Mouse (Mus musculus) C2C12 (cell line): ENCODE data around the gene Nsmce3. TPM values are rescaled to one million over a fixed set of nuclear protein-coding genes. Genes with fewer than 3 reads are reported as not detected.

Experiments used
- H3K27me3 ChIP-seq: one replicate; pipeline ENCODE4 v1.6.1; 2011; ENCODE audit not compliant: control insufficient read depth, insufficient read depth, insufficient read length
- H3K36me3 ChIP-seq: one replicate; pipeline ENCODE4 v1.6.1; 2011; ENCODE audit not compliant: control insufficient read depth, insufficient read depth
- H3K4me3 ChIP-seq: one replicate; pipeline ENCODE4 v1.5.1; 2011; ENCODE audit warnings: mild to moderate bottlenecking, control low read depth; ENCODE audit not compliant: poor library complexity, insufficient read depth, severe bottlenecking
- H3K79me2 ChIP-seq: one replicate; pipeline ENCODE4 v1.6.1; 2011; ENCODE audit not compliant: control insufficient read depth, insufficient read depth
- H3K79me3 ChIP-seq: one replicate; pipeline ENCODE4 v1.6.1; 2011; ENCODE audit warnings: low read depth, control low read depth
- H3ac ChIP-seq: one replicate; pipeline ENCODE3; 2011; ENCODE audit warnings: low read depth; ENCODE audit not compliant: control insufficient read depth, insufficient read length
- CEBPB ChIP-seq: IDR thresholded peaks from one replicate; pipeline ENCODE4 v1.6.1; 2011; ENCODE audit warnings: low read depth, mild to moderate bottlenecking, control low read depth, moderate library complexity
- CTCF ChIP-seq: IDR thresholded peaks from one replicate; pipeline ENCODE4 v1.5.1; 2011; ENCODE audit not compliant: control insufficient read depth, insufficient read depth, insufficient read length
- FOSL1 ChIP-seq: IDR thresholded peaks from one replicate; pipeline ENCODE4 v1.8.0; 2011; ENCODE audit warnings: mild to moderate bottlenecking, low read length; ENCODE audit not compliant: poor library complexity, insufficient read depth, severe bottlenecking
- MAX ChIP-seq: IDR thresholded peaks from one replicate; pipeline ENCODE4 v1.6.1; 2011; ENCODE audit warnings: mild to moderate bottlenecking, control low read depth
- MYOD1 ChIP-seq: IDR thresholded peaks from one replicate; pipeline ENCODE4 v1.6.1; 2011; ENCODE audit warnings: low read depth; ENCODE audit not compliant: control insufficient read depth, insufficient read length
- MYOG ChIP-seq: IDR thresholded peaks from one replicate; pipeline ENCODE4 v1.6.1; 2011; ENCODE audit not compliant: control insufficient read depth, insufficient read length; ENCODE audit errors: extremely low read depth
- USF1 ChIP-seq: IDR thresholded peaks from one replicate; pipeline ENCODE4 v1.6.1; 2011; ENCODE audit warnings: low read depth, mild to moderate bottlenecking, control low read depth, moderate library complexity
- polyA plus RNA-seq: library from polyadenylated mRNA; unstranded; fragments of >200 nt; fragmentation: generic; extraction: Trizol; gene quantifications from one replicate; pipeline ENCODE4 v1.2.1, GENCODE M21; 2012; ENCODE audit warnings: missing spikeins

Gene Nsmce3
- polyA plus RNA-seq, 1 experiment = 5.9 TPM

- H3K4me3 ChIP-seq = no peak overlapping the region
- H3K27me3 ChIP-seq = no peaks in the 10 kb centered on the region
- TF ChIP-seq MYOG = no peak
- no peak for TF ChIP-seq CEBPB
- no peak for TF ChIP-seq CTCF
- no peak for TF ChIP-seq FOSL1
- TF ChIP-seq USF1 = no peak
- TF ChIP-seq MYOD1 = no peak
- no peak for TF ChIP-seq MAX
- no peaks in the 10 kb centered on the region for H3K79me3 ChIP-seq
- H3K36me3 ChIP-seq = no peaks in the 10 kb centered on the region
- H3ac ChIP-seq = no peak overlapping the region
- no peaks in the 10 kb centered on the region for H3K79me2 ChIP-seq
Measured at GRCm38 (mm10) chr7:64910208-64910607, 37.4 kb upstream of the Nsmce3 start.

GRCm38 (mm10) chr7:64906955-64907354 lies 34.2 kb upstream of the Nsmce3 start:
- TF ChIP-seq MAX (no peak), MYOD1 (peak; percentile 74), MYOG (no peak), CEBPB (no peak), FOSL1 (peak; percentile 48), USF1 (no peak)
- no peak overlapping the region for H3K4me3 ChIP-seq
- H3ac ChIP-seq = no peak overlapping the region
- H3K79me3 ChIP-seq = no peaks in the 10 kb centered on the region
- H3K79me2 ChIP-seq = no peaks in the 10 kb centered on the region
- H3K27me3 ChIP-seq = no peaks in the 10 kb centered on the region
- no peaks in the 10 kb centered on the region for H3K36me3 ChIP-seq

GRCm38 (mm10) chr7:64905506-64905905 lies 32.7 kb upstream of the Nsmce3 start:
- no peaks in the 10 kb centered on the region for H3K79me2 ChIP-seq
- no peaks in the 10 kb centered on the region for H3K36me3 ChIP-seq
- no peak overlapping the region for H3K4me3 ChIP-seq
- TF ChIP-seq MYOG (no peak), MYOD1 (no peak), MAX (no peak), CEBPB (no peak), USF1 (no peak), FOSL1 (no peak), CTCF (no peak)
- H3K79me3 ChIP-seq = no peaks in the 10 kb centered on the region
- no peaks in the 10 kb centered on the region for H3K27me3 ChIP-seq
- no peak overlapping the region for H3ac ChIP-seq

GRCm38 (mm10) chr7:64900249-64900648 lies 27.5 kb upstream of the Nsmce3 start:
- H3K4me3 ChIP-seq = no peak overlapping the region
- H3K27me3 ChIP-seq = no peaks in the 10 kb centered on the region
- H3ac ChIP-seq = no peak overlapping the region
- no peaks in the 10 kb centered on the region for H3K36me3 ChIP-seq
- H3K79me2 ChIP-seq = no peaks in the 10 kb centered on the region
- TF ChIP-seq MYOG (no peak), MYOD1 (no peak), MAX (no peak), FOSL1 (no peak), CEBPB (no peak), CTCF (no peak), USF1 (no peak)
- H3K79me3 ChIP-seq = no peaks in the 10 kb centered on the region

GRCm38 (mm10) chr7:64896587-64896986 lies 23.8 kb upstream of the Nsmce3 start:
- Histone ChIP-seq H3K27me3 (no peaks in the 10 kb centered on the region), H3K4me3 (no peak overlapping the region), H3K79me3 (no peaks in the 10 kb centered on the region), H3K79me2 (no peaks in the 10 kb centered on the region), H3K36me3 (no peaks in the 10 kb centered on the region), H3ac (no peak overlapping the region)
- TF ChIP-seq CEBPB (no peak), CTCF (no peak), MYOG (no peak), MYOD1 (no peak), MAX (no peak), USF1 (no peak), FOSL1 (no peak)

- Histone ChIP-seq H3ac (no peak overlapping the region), H3K36me3 (no peaks in the 10 kb centered on the region), H3K27me3 (no peaks in the 10 kb centered on the region), H3K79me2 (no peaks in the 10 kb centered on the region), H3K4me3 (no peak overlapping the region), H3K79me3 (no peaks in the 10 kb centered on the region)
- no peak for TF ChIP-seq MYOD1
- TF ChIP-seq MAX = no peak
- TF ChIP-seq USF1 = no peak
- no peak for TF ChIP-seq MYOG
- TF ChIP-seq CEBPB = no peak
- TF ChIP-seq FOSL1 = no peak
- TF ChIP-seq CTCF = no peak
Measured at GRCm38 (mm10) chr7:64895685-64896101, 22.9 kb upstream of the Nsmce3 start.
